Mouse (Mus musculus) erythroblast, embryonic 14.5 days (primary cell): ENCODE measurements at regions not wholly inside any gene's neighbourhood (a gene's known extent, or its start where the extent isn't known, plus 50 kb on each side); places are given as distances from the start of the nearest gene placed in this dataset.

ENCODE experiments used
- GATA1 ChIP-seq: IDR thresholded peaks from 2 replicates; pipeline ENCODE4 v1.6.1; 2012; ENCODE audit warnings: low read length, inconsistent platforms, mixed read lengths
- TAL1 ChIP-seq: IDR thresholded peaks from 3 replicates; pipeline ENCODE4 v1.6.1; 2012; ENCODE audit warnings: low read length, inconsistent platforms, mixed read lengths

GRCm38 (mm10) chr4:153905511-153905910, 51.5 kb upstream of the A430005L14Rik start:
- TF ChIP-seq TAL1 (no peak), GATA1 (no peak)
